Mouse (Mus musculus) kidney, adult 2 months (tissue): ENCODE results near the gene Armcx2.

Experiments used
- CTCF ChIP-seq: fragments of 200-500 bp; conservative IDR thresholded peaks from 2 replicates; pipeline ENCODE4 v1.5.1; 2011; ENCODE audit warnings: low read depth, mild to moderate bottlenecking, control low read depth, low read length, moderate library complexity, mixed read lengths; ENCODE audit not compliant: insufficient read depth, insufficient read length
- POLR2A ChIP-seq: fragments of 200-500 bp; IDR thresholded peaks from one replicate; pipeline ENCODE4 v1.6.1; 2011; ENCODE audit warnings: low read depth, low read length, control low read depth

DNA sequence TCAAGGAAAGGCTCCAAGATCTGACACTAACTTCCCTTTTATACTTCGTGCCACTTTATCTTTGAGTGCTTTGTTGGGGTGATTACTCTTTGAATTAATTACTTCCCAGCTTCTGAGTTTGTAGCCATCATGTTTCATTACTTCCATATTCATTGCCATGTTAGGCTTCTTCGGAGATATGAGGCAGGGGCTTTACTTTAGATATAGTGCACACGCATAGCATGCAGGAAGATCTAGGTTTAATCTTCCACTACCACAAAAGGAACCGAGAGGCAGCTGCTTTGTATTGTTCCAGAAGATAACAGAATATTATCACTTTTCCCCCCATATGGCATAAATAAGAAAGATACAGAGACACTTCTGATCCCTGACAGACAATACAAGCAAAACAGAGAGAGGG lies 21.3 kb downstream of the Armcx2 start:
- TF ChIP-seq CTCF: no peak
- TF ChIP-seq POLR2A: no peak
